Mouse (Mus musculus): ENCODE data around the gene Iqcf3. TPM values are rescaled to one million over a fixed set of nuclear protein-coding genes. Genes with fewer than 3 reads are reported as not detected.

The Iqcf3 gene
- polyA plus RNA-seq, 1 experiment from 2014 or later = not detected

DNA sequence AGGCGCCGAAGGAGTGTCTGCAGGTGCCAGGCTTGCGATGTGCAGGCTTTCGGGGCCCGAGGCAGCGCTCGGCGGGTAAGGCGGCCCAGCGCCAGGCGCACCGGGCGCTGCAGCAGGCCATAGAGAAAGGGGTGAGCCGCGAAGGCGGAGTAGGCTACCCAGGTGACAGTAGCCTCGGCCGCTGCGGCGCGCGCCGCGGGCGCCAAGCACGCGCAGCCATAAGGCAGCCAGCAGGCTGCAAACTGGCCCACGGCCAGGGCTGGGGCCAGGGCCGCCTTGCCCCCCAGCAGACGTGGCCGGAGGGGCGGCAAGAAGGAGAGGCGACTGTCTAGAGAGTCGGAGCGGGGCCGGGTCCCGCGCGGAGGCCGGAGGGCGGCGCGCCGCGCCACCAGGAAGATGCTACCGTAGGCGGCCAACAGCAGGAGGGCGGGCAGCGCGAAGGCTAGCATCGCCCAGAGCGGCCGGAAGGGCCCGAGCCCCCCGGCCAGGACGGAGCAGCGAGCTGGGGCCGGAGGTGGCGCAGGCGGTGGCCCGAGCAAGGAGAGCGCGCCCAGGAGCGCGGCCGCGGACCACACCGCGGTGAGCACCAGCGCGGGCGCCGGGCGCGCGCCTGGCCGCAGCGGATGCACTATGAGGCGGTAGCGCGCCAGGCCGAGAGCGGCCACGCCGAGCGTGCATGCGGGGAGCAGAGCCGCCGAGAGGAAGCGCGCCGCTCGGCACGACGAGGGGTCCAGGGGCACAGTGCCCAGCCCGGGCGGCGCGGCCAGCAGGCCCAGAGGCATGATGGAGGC, 96.5 kb downstream of the Iqcf3 start:
- H3K9ac ChIP-seq (ENCODE audit: low read length) = peak overlapping the region; percentile 80
- H3K36me3 ChIP-seq (ENCODE audit: control insufficient read depth, insufficient read depth, low read length) = peaks cover 40% of the 10 kb centered on the region
- H3K27me3 ChIP-seq (ENCODE audit: control insufficient read depth, insufficient read depth, low read length) = peaks cover 8% of the 10 kb centered on the region
- peak overlapping the region in 1 of 2 experiments; percentile 37; a peak in 1 of 4 replicates for H3K27ac ChIP-seq (replicated peaks in 1 of 2; ENCODE audit: control insufficient read depth in 1 of 2, insufficient read depth in 1 of 2, low read depth in 2 of 2, low read length in 2 of 2)
- H3K4me1 ChIP-seq (ENCODE audit: control insufficient read depth in 2 of 2, insufficient read depth in 2 of 2, low read length in 2 of 2) = peaks cover 4 to 11% of the 10 kb centered on the region in 2 experiments; a peak in 3 of 4 replicates
- peak overlapping the region; percentile 98 for H3K4me2 ChIP-seq (ENCODE audit: low read length)
- peak; percentile 65 for ATAC-seq (ENCODE audit: insufficient number of reproducible peaks, insufficient read depth, low FRiP score, low read depth)
- peak overlapping the region; percentile 51 to 63 for H3K4me3 ChIP-seq (ENCODE audit: control insufficient read depth in 1 of 2, insufficient read depth in 1 of 2, low read depth in 1 of 2, low read length in 2 of 2)
- no peaks in the 10 kb centered on the region for H3K9me3 ChIP-seq (ENCODE audit: control insufficient read depth, low read length)
- 3% methylated on average over 80 of the region's 99 CpGs for WGBS

DNA sequence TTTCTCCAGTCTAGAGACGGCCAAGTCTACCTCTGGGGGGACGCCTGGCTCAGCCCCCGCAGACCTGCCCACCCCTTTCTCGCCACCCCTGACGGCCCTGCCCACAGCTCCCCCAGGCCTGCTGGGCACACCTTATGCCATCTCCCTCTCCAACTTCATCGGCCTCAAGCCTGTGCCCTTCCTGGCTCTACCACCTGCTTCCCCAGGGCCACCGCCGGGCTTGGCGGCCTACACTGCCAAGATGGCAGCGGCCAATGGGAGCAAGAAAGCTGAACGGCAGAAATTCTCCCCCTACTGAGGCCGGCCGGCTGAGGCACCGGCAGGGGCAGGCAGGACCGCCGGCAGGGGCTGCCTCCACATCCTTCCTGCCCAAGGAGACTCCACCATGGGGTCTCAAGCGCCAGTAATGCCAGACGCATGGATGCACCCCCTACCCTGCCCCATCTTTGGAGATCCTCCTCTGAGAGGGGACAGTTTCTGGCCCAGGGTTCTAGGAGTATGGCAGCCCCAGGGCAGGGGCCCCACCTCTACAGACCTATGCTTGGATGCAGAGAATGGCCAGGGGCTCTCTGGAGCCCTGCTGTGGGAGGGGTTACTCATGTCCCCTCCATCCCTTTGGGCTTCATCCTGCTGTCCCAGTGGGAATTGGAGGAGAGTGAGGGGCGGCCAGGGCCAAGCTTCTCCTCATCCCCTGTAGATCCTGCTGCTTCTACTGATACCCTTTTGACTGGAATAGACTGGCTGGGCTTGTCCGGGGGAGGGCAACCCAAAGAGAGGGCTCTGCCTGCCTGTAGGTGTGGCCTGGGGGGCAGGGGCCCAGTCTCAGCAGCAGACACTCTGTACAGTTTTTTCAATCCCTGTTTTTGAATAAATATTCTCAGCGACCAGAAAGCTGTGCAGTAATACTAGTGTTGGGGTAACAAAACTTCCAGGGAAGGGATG, 98.0 kb downstream of the Iqcf3 start:
- Histone ChIP-seq H3K36me3 (ENCODE audit: control insufficient read depth, insufficient read depth, low read length) (peaks cover 44% of the 10 kb centered on the region), H3K4me1 (ENCODE audit: control insufficient read depth in 2 of 2, insufficient read depth in 2 of 2, low read length in 2 of 2) (peaks cover 5 to 12% of the 10 kb centered on the region in 2 experiments; a peak in 3 of 4 replicates), H3K27me3 (ENCODE audit: control insufficient read depth, insufficient read depth, low read length) (peaks cover 8% of the 10 kb centered on the region), H3K27ac (replicated peaks in 1 of 2; ENCODE audit: control insufficient read depth in 1 of 2, insufficient read depth in 1 of 2, low read depth in 2 of 2, low read length in 2 of 2) (no peak overlapping the region), H3K4me3 (ENCODE audit: control insufficient read depth in 1 of 2, insufficient read depth in 1 of 2, low read depth in 1 of 2, low read length in 2 of 2) (no peak overlapping the region), H3K4me2 (ENCODE audit: low read length) (no peak overlapping the region), H3K9me3 (ENCODE audit: control insufficient read depth, low read length) (no peaks in the 10 kb centered on the region), H3K9ac (ENCODE audit: low read length) (no peak overlapping the region)
- ATAC-seq (ENCODE audit: insufficient number of reproducible peaks, insufficient read depth, low FRiP score, low read depth) = no peak
- WGBS = 84% methylated on average over 21 of the region's 21 CpGs

DNA sequence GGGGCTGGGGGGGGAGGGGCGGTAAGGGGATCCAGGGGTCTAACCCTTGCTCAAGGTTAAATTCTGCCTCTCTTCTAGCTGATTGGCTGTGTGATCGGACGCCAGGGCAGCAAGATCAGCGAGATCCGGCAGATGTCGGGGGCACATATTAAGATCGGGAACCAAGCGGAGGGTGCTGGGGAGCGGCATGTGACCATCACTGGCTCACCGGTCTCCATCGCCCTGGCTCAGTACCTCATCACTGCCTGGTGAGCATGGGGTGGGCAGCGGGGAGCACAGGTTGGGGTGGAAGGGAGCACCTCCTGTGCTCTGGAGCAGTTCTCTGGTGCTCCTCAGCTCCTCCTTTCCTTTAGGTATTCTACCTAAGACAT, 99.0 kb downstream of the Iqcf3 start:
- H3K4me2 ChIP-seq (ENCODE audit: low read length) = no peak overlapping the region
- H3K9me3 ChIP-seq (ENCODE audit: control insufficient read depth, low read length) = no peaks in the 10 kb centered on the region
- H3K36me3 ChIP-seq (ENCODE audit: control insufficient read depth, insufficient read depth, low read length) = peaks cover 44% of the 10 kb centered on the region
- H3K4me3 ChIP-seq (ENCODE audit: control insufficient read depth in 1 of 2, insufficient read depth in 1 of 2, low read depth in 1 of 2, low read length in 2 of 2) = no peak overlapping the region
- no peak overlapping the region for H3K27ac ChIP-seq (replicated peaks in 1 of 2; ENCODE audit: control insufficient read depth in 1 of 2, insufficient read depth in 1 of 2, low read depth in 2 of 2, low read length in 2 of 2)
- peaks cover 8% of the 10 kb centered on the region for H3K27me3 ChIP-seq (ENCODE audit: control insufficient read depth, insufficient read depth, low read length)
- no peak for ATAC-seq (ENCODE audit: insufficient number of reproducible peaks, insufficient read depth, low FRiP score, low read depth)
- H3K4me1 ChIP-seq (ENCODE audit: control insufficient read depth in 2 of 2, insufficient read depth in 2 of 2, low read length in 2 of 2) = peaks cover 14 to 22% of the 10 kb centered on the region in 2 experiments
- no peak overlapping the region for H3K9ac ChIP-seq (ENCODE audit: low read length)
- WGBS = 93% methylated on average over 12 of the region's 12 CpGs

DNA sequence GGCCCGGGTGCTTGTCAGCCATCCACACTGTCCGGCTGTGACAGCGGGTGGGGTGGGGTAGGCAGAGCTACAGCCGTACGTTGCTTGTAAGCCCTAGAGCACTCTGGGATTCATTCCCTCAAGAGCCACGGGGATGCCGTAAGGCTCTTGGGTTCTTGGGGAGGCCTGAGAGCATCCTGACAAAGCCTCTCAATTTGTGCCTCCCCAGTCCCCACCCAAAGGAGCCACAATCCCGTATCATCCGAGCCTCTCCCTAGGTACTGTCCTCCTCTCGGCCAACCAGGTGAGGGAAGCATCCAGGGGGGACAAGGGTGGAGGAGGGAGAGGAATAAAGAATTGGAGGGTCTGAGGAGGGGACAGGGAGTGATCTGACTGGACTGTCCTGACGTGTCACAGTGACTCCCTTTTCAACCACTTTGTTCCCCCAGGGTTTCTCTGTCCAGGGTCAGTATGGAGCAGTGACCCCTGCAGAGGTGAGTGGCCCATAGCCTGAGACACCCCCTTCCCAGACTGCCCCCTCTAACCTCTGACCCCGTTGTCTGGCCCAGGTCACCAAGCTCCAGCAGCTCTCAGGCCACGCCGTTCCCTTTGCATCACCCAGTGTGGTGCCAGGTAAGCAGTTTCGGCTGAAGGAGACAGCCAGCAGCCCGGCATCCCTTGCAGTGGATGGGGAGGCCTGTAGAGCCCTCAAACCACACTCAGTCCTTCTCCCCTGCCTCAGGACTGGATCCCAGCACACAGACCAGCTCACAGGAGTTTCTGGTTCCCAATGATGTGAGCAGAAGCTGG, 99.6 kb downstream of the Iqcf3 start:
- no peak for ATAC-seq (ENCODE audit: insufficient number of reproducible peaks, insufficient read depth, low FRiP score, low read depth)
- Histone ChIP-seq H3K4me3 (ENCODE audit: control insufficient read depth in 1 of 2, insufficient read depth in 1 of 2, low read depth in 1 of 2, low read length in 2 of 2) (no peak overlapping the region), H3K9ac (ENCODE audit: low read length) (no peak overlapping the region), H3K9me3 (ENCODE audit: control insufficient read depth, low read length) (no peaks in the 10 kb centered on the region), H3K4me2 (ENCODE audit: low read length) (no peak overlapping the region), H3K27ac (replicated peaks in 1 of 2; ENCODE audit: control insufficient read depth in 1 of 2, insufficient read depth in 1 of 2, low read depth in 2 of 2, low read length in 2 of 2) (no peak overlapping the region), H3K4me1 (ENCODE audit: control insufficient read depth in 2 of 2, insufficient read depth in 2 of 2, low read length in 2 of 2) (peaks cover 19 to 27% of the 10 kb centered on the region in 2 experiments), H3K27me3 (ENCODE audit: control insufficient read depth, insufficient read depth, low read length) (peaks cover 8% of the 10 kb centered on the region), H3K36me3 (ENCODE audit: control insufficient read depth, insufficient read depth, low read length) (peaks cover 44% of the 10 kb centered on the region)
- WGBS = 85% methylated on average over 16 of the region's 16 CpGs

DNA sequence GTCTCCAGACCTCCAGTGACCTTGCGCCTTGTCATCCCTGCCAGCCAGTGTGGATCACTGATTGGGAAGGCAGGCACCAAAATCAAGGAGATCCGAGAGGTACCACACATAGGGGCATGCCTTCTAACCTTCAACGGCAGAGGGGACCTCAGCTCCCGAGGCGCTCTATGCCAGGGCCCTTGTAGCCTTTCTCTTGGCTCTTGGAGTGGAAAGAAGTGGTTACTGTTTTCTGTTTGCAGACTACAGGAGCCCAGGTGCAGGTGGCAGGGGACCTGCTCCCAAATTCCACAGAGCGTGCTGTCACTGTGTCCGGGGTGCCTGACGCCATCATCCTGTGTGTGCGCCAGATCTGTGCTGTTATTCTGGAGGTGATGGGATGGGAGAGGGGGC, 100.4 kb downstream of the Iqcf3 start:
- H3K9me3 ChIP-seq (ENCODE audit: control insufficient read depth, low read length) = no peaks in the 10 kb centered on the region
- 89% methylated on average over 9 of the region's 9 CpGs for WGBS
- peaks cover 27 to 36% of the 10 kb centered on the region in 2 experiments for H3K4me1 ChIP-seq (ENCODE audit: control insufficient read depth in 2 of 2, insufficient read depth in 2 of 2, low read length in 2 of 2)
- H3K9ac ChIP-seq (ENCODE audit: low read length) = no peak overlapping the region
- H3K36me3 ChIP-seq (ENCODE audit: control insufficient read depth, insufficient read depth, low read length) = peaks cover 51% of the 10 kb centered on the region
- H3K27me3 ChIP-seq (ENCODE audit: control insufficient read depth, insufficient read depth, low read length) = peaks cover 6% of the 10 kb centered on the region
- no peak overlapping the region for H3K4me3 ChIP-seq (ENCODE audit: control insufficient read depth in 1 of 2, insufficient read depth in 1 of 2, low read depth in 1 of 2, low read length in 2 of 2)
- no peak for ATAC-seq (ENCODE audit: insufficient number of reproducible peaks, insufficient read depth, low FRiP score, low read depth)
- H3K27ac ChIP-seq (replicated peaks in 1 of 2; ENCODE audit: control insufficient read depth in 1 of 2, insufficient read depth in 1 of 2, low read depth in 2 of 2, low read length in 2 of 2) = no peak overlapping the region
- H3K4me2 ChIP-seq (ENCODE audit: low read length) = no peak overlapping the region

DNA sequence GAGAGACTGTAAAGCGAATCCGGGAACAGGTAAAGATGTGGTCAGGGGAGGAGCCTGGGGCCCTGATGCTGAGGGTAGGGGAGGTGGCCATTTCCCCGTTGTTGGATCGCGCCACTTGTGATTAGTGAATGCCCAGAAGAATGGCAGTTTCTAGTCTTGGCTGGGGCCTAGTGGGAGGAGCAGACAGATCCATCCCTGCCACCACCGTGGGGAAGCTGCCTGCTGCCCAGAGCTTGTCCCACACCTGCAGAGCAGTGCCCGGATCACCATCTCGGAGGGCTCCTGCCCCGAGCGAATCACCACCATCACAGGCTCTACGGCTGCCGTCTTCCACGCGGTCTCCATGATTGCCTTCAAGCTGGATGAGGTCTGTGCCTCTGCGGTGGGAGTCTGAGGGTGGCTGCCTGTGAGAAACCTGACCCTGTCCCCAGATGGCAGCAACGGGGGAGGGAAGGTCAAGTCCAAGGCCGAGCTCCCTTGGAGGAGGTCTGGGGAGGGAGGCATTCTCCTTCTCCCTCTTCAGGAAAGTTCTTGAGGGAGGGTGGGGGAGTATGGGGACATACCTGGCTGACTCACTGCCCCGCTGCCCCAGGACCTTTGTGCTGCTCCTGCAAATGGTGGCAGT, 100.9 kb downstream of the Iqcf3 start:
- 79% methylated on average over 18 of the region's 18 CpGs for WGBS
- H3K9ac ChIP-seq (ENCODE audit: low read length) = no peak overlapping the region
- H3K27me3 ChIP-seq (ENCODE audit: control insufficient read depth, insufficient read depth, low read length) = peaks cover under 1% of the 10 kb centered on the region; the same call in 1 of the 2 replicates
- no peak overlapping the region for H3K27ac ChIP-seq (replicated peaks in 1 of 2; ENCODE audit: control insufficient read depth in 1 of 2, insufficient read depth in 1 of 2, low read depth in 2 of 2, low read length in 2 of 2)
- peaks cover 51% of the 10 kb centered on the region for H3K36me3 ChIP-seq (ENCODE audit: control insufficient read depth, insufficient read depth, low read length)
- no peaks in the 10 kb centered on the region for H3K9me3 ChIP-seq (ENCODE audit: control insufficient read depth, low read length)
- H3K4me2 ChIP-seq (ENCODE audit: low read length) = no peak overlapping the region
- H3K4me3 ChIP-seq (ENCODE audit: control insufficient read depth in 1 of 2, insufficient read depth in 1 of 2, low read depth in 1 of 2, low read length in 2 of 2) = no peak overlapping the region
- H3K4me1 ChIP-seq (ENCODE audit: control insufficient read depth in 2 of 2, insufficient read depth in 2 of 2, low read length in 2 of 2) = peaks cover 28 to 37% of the 10 kb centered on the region in 2 experiments
- no peak for ATAC-seq (ENCODE audit: insufficient number of reproducible peaks, insufficient read depth, low FRiP score, low read depth)

DNA sequence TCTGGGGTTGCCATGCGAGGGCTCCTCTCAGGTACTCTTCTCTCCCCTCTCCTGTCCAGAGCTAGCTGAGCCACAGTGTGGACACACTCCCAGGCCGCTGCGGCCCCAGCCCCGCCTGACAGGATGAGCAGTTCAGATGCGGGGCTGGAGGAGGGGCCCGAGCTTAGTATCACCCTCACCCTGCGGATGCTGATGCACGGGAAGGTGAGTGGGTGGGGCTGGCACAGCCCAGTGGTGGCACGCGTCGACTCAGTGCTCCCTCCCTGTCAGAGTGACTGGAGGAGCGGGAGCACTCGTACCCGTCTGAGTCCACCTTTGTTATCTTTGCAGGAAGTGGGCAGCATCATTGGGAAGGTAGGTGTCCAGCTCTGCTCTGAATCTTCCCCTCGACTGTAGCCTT, 101.5 kb downstream of the Iqcf3 start:
- peaks cover 33 to 41% of the 10 kb centered on the region in 2 experiments for H3K4me1 ChIP-seq (ENCODE audit: control insufficient read depth in 2 of 2, insufficient read depth in 2 of 2, low read length in 2 of 2)
- H3K27me3 ChIP-seq (ENCODE audit: control insufficient read depth, insufficient read depth, low read length) = no peaks in the 10 kb centered on the region
- ATAC-seq (ENCODE audit: insufficient number of reproducible peaks, insufficient read depth, low FRiP score, low read depth) = no peak
- H3K36me3 ChIP-seq (ENCODE audit: control insufficient read depth, insufficient read depth, low read length) = peaks cover 51% of the 10 kb centered on the region
- H3K4me2 ChIP-seq (ENCODE audit: low read length) = no peak overlapping the region
- no peaks in the 10 kb centered on the region for H3K9me3 ChIP-seq (ENCODE audit: control insufficient read depth, low read length)
- 80% methylated on average over 12 of the region's 15 CpGs for WGBS
- H3K9ac ChIP-seq (ENCODE audit: low read length) = no peak overlapping the region
- H3K27ac ChIP-seq (replicated peaks in 1 of 2; ENCODE audit: control insufficient read depth in 1 of 2, insufficient read depth in 1 of 2, low read depth in 2 of 2, low read length in 2 of 2) = no peak overlapping the region
- H3K4me3 ChIP-seq (ENCODE audit: control insufficient read depth in 1 of 2, insufficient read depth in 1 of 2, low read depth in 1 of 2, low read length in 2 of 2) = no peak overlapping the region

Measured in heart, embryonic 14.5 days (tissue).